Mouse (Mus musculus) myocyte (in vitro differentiated cells): ENCODE data around the gene Eipr1. TPM values are rescaled to one million over a fixed set of nuclear protein-coding genes. Genes with fewer than 3 reads are reported as not detected.

ENCODE experiments used
- H3K27me3 ChIP-seq: one replicate; pipeline ENCODE4 v1.6.1; 2011; ENCODE audit not compliant: control insufficient read depth, insufficient read depth, insufficient read length
- H3K36me3 ChIP-seq: one replicate; pipeline ENCODE4 v1.6.1; 2011; ENCODE audit not compliant: control insufficient read depth, insufficient read depth
- H3K4me2 ChIP-seq: one replicate; pipeline ENCODE4 v1.6.1; 2011; ENCODE audit warnings: low read depth, control low read depth
- H3K4me3 ChIP-seq: one replicate; pipeline ENCODE4 v1.5.1; 2011; ENCODE audit warnings: mild to moderate bottlenecking, control low read depth, moderate library complexity
- H3K79me2 ChIP-seq: one replicate; pipeline ENCODE4 v1.6.1; 2011; ENCODE audit not compliant: control insufficient read depth, insufficient read depth
- H3ac ChIP-seq: one replicate; pipeline ENCODE4 v1.6.1; 2011; ENCODE audit not compliant: control insufficient read depth, insufficient read length
- CEBPB ChIP-seq: IDR thresholded peaks from 2 replicates; pipeline ENCODE4 v1.6.1; 2011; ENCODE audit warnings: mild to moderate bottlenecking, moderate library complexity; ENCODE audit not compliant: poor library complexity, insufficient read depth, severe bottlenecking
- E2F4 ChIP-seq: IDR thresholded peaks from one replicate; pipeline ENCODE4 v1.6.1; 2011; ENCODE audit warnings: mild to moderate bottlenecking, control low read depth, moderate library complexity; ENCODE audit not compliant: insufficient read depth
- MAX ChIP-seq: IDR thresholded peaks from one replicate; pipeline ENCODE4 v1.6.1; 2011; ENCODE audit warnings: low read depth, mild to moderate bottlenecking, control low read depth
- MYOD1 ChIP-seq, 3 experiments: IDR thresholded peaks; one replicate each; pipeline ENCODE4 v1.6.1; 2011; ENCODE audit warnings: control low read depth in 2 of 3, low read depth in 2 of 3, mild to moderate bottlenecking in 2 of 3, moderate library complexity in 1 of 3; ENCODE audit not compliant: insufficient read length in 2 of 3, control insufficient read depth in 1 of 3
- MYOG ChIP-seq, 3 experiments: IDR thresholded peaks; one replicate each; pipeline ENCODE4 v1.6.1; 2011; ENCODE audit warnings: control low read depth in 2 of 3, low read depth in 2 of 3, mild to moderate bottlenecking in 2 of 3; ENCODE audit not compliant: insufficient read length in 2 of 3, control insufficient read depth in 1 of 3, insufficient read depth in 1 of 3
- POLR2A ChIP-seq: IDR thresholded peaks from one replicate; pipeline ENCODE4 v1.6.1; 2011; ENCODE audit warnings: low read depth, mild to moderate bottlenecking, control low read depth, moderate library complexity; ENCODE audit not compliant: insufficient read length
- POLR2AphosphoS2 ChIP-seq: IDR thresholded peaks from one replicate; pipeline ENCODE4 v1.6.1; 2011; ENCODE audit warnings: low read depth, control low read depth; ENCODE audit not compliant: insufficient read length
- REST ChIP-seq: IDR thresholded peaks from one replicate; pipeline ENCODE4 v1.6.1; 2011; ENCODE audit warnings: mild to moderate bottlenecking, control low read depth, moderate library complexity; ENCODE audit not compliant: insufficient read depth, insufficient read length
- SRF ChIP-seq: IDR thresholded peaks from one replicate; pipeline ENCODE4 v1.6.1; 2011; ENCODE audit warnings: low read depth; ENCODE audit not compliant: control insufficient read depth, insufficient read length
- TCF12 ChIP-seq: IDR thresholded peaks from one replicate; pipeline ENCODE4 v1.6.1; 2011; ENCODE audit warnings: mild to moderate bottlenecking, control low read depth; ENCODE audit not compliant: poor library complexity, insufficient read depth, severe bottlenecking
- TCF3 ChIP-seq: IDR thresholded peaks from one replicate; pipeline ENCODE4 v1.6.1; 2011; ENCODE audit warnings: low read depth, control low read depth; ENCODE audit not compliant: insufficient read length
- USF1 ChIP-seq: IDR thresholded peaks from one replicate; pipeline ENCODE4 v1.6.1; 2011; ENCODE audit warnings: low read depth, mild to moderate bottlenecking, control low read depth, moderate library complexity
- polyA plus RNA-seq: library from polyadenylated mRNA; unstranded; fragments of >200 nt; fragmentation: generic; extraction: Trizol; gene quantifications from one replicate; pipeline ENCODE4 v1.2.1, GENCODE M21; 2012; ENCODE audit warnings: missing spikeins

Gene Eipr1
- polyA plus RNA-seq, 1 experiment, result 19.5 TPM

DNA sequence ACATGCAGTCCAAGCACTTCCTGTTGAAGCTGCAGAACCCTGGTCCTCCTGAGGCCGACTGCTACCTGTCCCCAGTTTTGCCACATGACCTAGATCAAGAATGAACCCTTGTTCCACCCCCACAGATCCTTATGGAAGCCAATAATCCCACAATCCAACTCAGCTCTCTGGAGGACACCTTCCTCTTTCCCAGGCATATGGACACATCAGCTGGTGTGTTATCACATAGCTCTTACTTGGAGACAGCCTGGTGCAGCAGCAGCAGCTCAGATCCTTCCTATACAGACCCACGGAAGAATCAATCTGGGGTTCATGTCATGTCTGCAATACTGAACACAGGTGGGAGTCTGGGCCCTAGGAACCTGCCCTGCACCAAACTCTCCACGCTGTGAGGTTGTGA lies 145.0 kb downstream of the Eipr1 start:
- Histone ChIP-seq H3K36me3 (no peaks in the 10 kb centered on the region), H3K4me3 (no peak overlapping the region), H3ac (no peak overlapping the region), H3K27me3 (no peaks in the 10 kb centered on the region), H3K4me2 (no peak overlapping the region), H3K79me2 (no peaks in the 10 kb centered on the region)
- TF ChIP-seq CEBPB (no peak), TCF12 (no peak), MYOD1 (IDR thresholded peaks at IDR 0.05; ENCODE audit: control insufficient read depth in 1 of 3, insufficient read length in 2 of 3, low read depth in 2 of 3) (no peak), MYOG (IDR thresholded peaks at IDR 0.05; ENCODE audit: control insufficient read depth in 1 of 3, insufficient read depth in 1 of 3, insufficient read length in 2 of 3, low read depth in 2 of 3) (no peak), TCF3 (no peak), USF1 (no peak), POLR2AphosphoS2 (no peak), SRF (no peak), POLR2A (no peak), E2F4 (no peak), REST (no peak), MAX (no peak)

DNA sequence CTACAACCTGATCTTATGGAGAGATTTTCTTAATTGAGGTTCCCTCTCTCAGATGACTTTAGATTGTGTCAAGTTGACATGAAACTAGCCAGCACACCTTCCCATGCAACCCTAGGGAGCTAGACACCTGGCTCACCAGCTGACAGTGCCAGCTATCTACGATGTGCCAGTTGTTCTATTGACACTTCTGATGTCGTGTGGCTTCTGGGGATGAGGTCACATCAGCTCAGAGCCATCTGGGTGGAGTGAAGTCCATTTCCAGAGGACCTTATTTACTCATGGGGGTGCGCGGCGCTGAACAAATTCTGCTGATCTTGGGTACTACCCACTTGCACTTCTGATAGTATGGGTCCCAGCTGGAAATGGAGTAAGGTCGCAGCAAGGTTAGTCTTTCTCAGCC lies 146.7 kb downstream of the Eipr1 start:
- no peak overlapping the region for H3ac ChIP-seq
- no peak overlapping the region for H3K4me3 ChIP-seq
- H3K27me3 ChIP-seq, result no peaks in the 10 kb centered on the region
- no peak overlapping the region for H3K4me2 ChIP-seq
- no peaks in the 10 kb centered on the region for H3K79me2 ChIP-seq
- no peaks in the 10 kb centered on the region for H3K36me3 ChIP-seq
- no peak for TF ChIP-seq USF1
- TF ChIP-seq MAX, result no peak
- TF ChIP-seq SRF, result no peak
- TF ChIP-seq REST, result no peak
- no peak for TF ChIP-seq TCF3

DNA sequence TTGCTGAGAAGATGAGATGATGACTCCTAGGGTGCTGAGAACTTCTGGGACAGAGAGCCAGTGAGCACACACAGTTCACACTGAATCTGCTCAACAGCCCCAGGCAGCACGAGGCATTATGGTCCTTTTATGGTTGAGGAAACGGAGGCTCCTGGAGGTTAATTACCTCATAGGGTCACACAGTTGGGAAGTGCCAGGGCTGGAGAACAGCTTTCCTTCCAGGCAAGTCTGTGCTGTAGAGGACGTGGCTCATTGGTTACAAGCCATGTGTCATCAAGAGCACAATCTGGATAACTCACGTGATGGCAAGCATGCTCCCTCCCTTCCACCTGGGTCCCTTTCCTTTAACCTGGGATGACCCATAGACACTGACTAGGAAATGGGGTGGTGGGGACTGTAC lies 148.1 kb downstream of the Eipr1 start:
- Histone ChIP-seq H3K27me3 (no peaks in the 10 kb centered on the region), H3K36me3 (no peaks in the 10 kb centered on the region), H3ac (no peak overlapping the region), H3K4me2 (no peak overlapping the region), H3K79me2 (no peaks in the 10 kb centered on the region), H3K4me3 (no peak overlapping the region)
- TF ChIP-seq E2F4, result no peak

DNA sequence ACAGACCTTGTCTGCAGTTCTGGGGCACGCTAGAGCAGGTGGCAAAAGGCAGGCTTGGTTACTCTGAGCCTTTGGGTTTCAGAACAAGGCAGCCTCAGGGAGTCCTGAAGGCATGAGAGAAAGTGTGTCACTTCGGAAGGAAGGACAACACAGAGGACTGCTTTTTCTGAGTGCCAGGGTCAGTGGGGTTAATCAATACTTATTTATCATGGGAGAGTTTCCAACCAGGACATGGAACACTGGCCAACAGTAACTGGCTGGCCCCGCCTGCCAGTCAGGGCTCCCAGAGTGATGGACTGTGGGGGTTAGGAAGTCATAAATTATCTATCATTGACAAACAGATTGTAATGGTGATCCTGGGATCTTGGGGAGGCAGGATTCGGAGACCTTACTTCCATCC lies 148.7 kb downstream of the Eipr1 start:
- Histone ChIP-seq H3K79me2 (no peaks in the 10 kb centered on the region), H3ac (no peak overlapping the region), H3K36me3 (no peaks in the 10 kb centered on the region), H3K4me3 (no peak overlapping the region), H3K27me3 (no peaks in the 10 kb centered on the region), H3K4me2 (no peak overlapping the region)
- no peak for TF ChIP-seq MYOG (IDR thresholded peaks at IDR 0.05; ENCODE audit: control insufficient read depth in 1 of 3, insufficient read depth in 1 of 3, insufficient read length in 2 of 3, low read depth in 2 of 3)
- no peak for TF ChIP-seq POLR2A
- no peak for TF ChIP-seq POLR2AphosphoS2
- no peak for TF ChIP-seq SRF
- no peak for TF ChIP-seq TCF3
- TF ChIP-seq MYOD1 (IDR thresholded peaks at IDR 0.05; ENCODE audit: control insufficient read depth in 1 of 3, insufficient read length in 2 of 3, low read depth in 2 of 3), result no peak
- TF ChIP-seq CEBPB, result no peak
- TF ChIP-seq E2F4, result no peak
- no peak for TF ChIP-seq TCF12
- no peak for TF ChIP-seq MAX

DNA sequence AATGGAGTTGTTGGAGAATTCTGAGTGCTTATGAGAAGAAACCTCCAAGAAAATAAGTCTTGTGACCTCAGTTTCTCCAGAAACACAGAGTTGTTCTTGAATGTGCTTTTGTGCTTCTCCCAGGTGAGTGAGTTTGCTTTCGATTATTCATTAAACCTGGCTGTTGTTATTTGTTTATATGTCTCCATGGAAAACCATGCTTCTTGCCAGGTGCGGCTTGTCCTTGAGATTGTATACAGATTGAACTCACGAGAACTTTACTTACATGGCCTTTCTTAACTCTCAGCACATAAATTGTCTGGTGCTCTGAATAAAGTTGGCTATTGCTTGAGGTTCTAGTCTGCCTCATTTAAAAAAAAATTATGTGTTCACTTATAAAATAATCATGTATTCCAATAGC lies 150.5 kb downstream of the Eipr1 start:
- TF ChIP-seq POLR2A, result no peak
- TF ChIP-seq MYOG (IDR thresholded peaks at IDR 0.05; ENCODE audit: control insufficient read depth in 1 of 3, insufficient read depth in 1 of 3, insufficient read length in 2 of 3, low read depth in 2 of 3), result no peak
- TF ChIP-seq E2F4, result no peak
- TF ChIP-seq USF1, result no peak
- no peak for TF ChIP-seq CEBPB
- no peak for TF ChIP-seq MAX
- no peak for TF ChIP-seq TCF12
- TF ChIP-seq TCF3, result no peak
- no peak for TF ChIP-seq MYOD1 (IDR thresholded peaks at IDR 0.05; ENCODE audit: control insufficient read depth in 1 of 3, insufficient read length in 2 of 3, low read depth in 2 of 3)
- TF ChIP-seq SRF, result no peak
- no peak for TF ChIP-seq REST
- TF ChIP-seq POLR2AphosphoS2, result no peak
- no peak overlapping the region for H3K4me3 ChIP-seq
- no peak overlapping the region for H3ac ChIP-seq
- no peaks in the 10 kb centered on the region for H3K36me3 ChIP-seq
- no peaks in the 10 kb centered on the region for H3K27me3 ChIP-seq
- no peaks in the 10 kb centered on the region for H3K79me2 ChIP-seq
- H3K4me2 ChIP-seq, result no peak overlapping the region
